Mouse (Mus musculus) midbrain, embryonic 12.5 days (tissue): Measurements from ENCODE around the gene Mob3b. TPM values are rescaled to one million over a fixed set of nuclear protein-coding genes. Genes with fewer than 3 reads are reported as not detected.

Source experiments
- ATAC-seq: fragments of 200-750 bp; cut with Nextera tagmentation; 2 replicates; pipeline ENCODE4 v1.8.0; 2017; ENCODE audit warnings: low read depth, moderate TSS enrichment, moderate library complexity; ENCODE audit not compliant: low FRiP score
- H3K27ac ChIP-seq: fragments of 300-500 bp; sonication (generic); replicated peaks from 2 replicates; pipeline ENCODE4 v1.5.1; 2016; ENCODE audit warnings: mild to moderate bottlenecking
- H3K27me3 ChIP-seq: fragments of 300-500 bp; sonication (generic); 2 replicates; pipeline ENCODE4 v1.6.1; 2016; ENCODE audit warnings: mild to moderate bottlenecking
- H3K36me3 ChIP-seq: fragments of 300-500 bp; sonication (generic); 2 replicates; pipeline ENCODE4 v1.6.1; 2016
- H3K4me1 ChIP-seq: fragments of 300-500 bp; sonication (generic); 2 replicates; pipeline ENCODE4 v1.6.1; 2016
- H3K4me2 ChIP-seq: fragments of 300-500 bp; sonication (generic); replicated peaks from 2 replicates; pipeline ENCODE4 v1.6.1; 2016; ENCODE audit warnings: mild to moderate bottlenecking, moderate library complexity
- H3K4me3 ChIP-seq: fragments of 300-500 bp; sonication (generic); 2 replicates; pipeline ENCODE4 v1.5.1; 2016; ENCODE audit warnings: mild to moderate bottlenecking
- H3K9ac ChIP-seq: fragments of 300-500 bp; sonication (generic); replicated peaks from 2 replicates; pipeline ENCODE4 v1.6.1; 2016; ENCODE audit warnings: mild to moderate bottlenecking, moderate library complexity
- H3K9me3 ChIP-seq: fragments of 300-500 bp; sonication (generic); 2 replicates; pipeline ENCODE4 v1.6.1; 2016; ENCODE audit warnings: mild to moderate bottlenecking
- WGBS: fragments of 180-500 bp; shearing (Covaris S2); methylation state at CpG from one replicate; pipeline ENCODE4 v1.1.7; 2016; 5-methylcytosine and 5-hydroxymethylcytosine counted together
- polyA plus RNA-seq: library from polyadenylated mRNA; unstranded; fragments of >200 nt; fragmentation: Nextera tagmentation; extraction: Ambion mirVana; gene quantifications from 2 replicates; pipeline ENCODE4 v1.2.1, GENCODE M21; 2016

Mob3b gene
- polyA plus RNA-seq, 1 experiment from 2014 or later, result 28.0 TPM

- H3K9ac ChIP-seq, result no peak overlapping the region
- H3K9me3 ChIP-seq, result no peaks in the 10 kb centered on the region
- H3K4me2 ChIP-seq, result no peak overlapping the region
- peaks cover 5% of the 10 kb centered on the region; the same call in 1 of the 2 replicates for H3K27me3 ChIP-seq
- 69% methylated on average over 14 of the region's 14 CpGs for WGBS
- H3K4me1 ChIP-seq, result peaks cover 8% of the 10 kb centered on the region
- no peaks in the 10 kb centered on the region for H3K36me3 ChIP-seq
- ATAC-seq, result no peak
- H3K27ac ChIP-seq, result no peak overlapping the region
- no peak overlapping the region for H3K4me3 ChIP-seq
Observed at GRCm38 (mm10) chr4:35105115-35105773, 52.0 kb downstream of the Mob3b start.

- H3K27ac ChIP-seq, result no peak overlapping the region
- no peak overlapping the region for H3K4me3 ChIP-seq
- 43% methylated on average over 7 of the region's 7 CpGs for WGBS
- peaks cover 18% of the 10 kb centered on the region for H3K4me1 ChIP-seq
- H3K4me2 ChIP-seq, result no peak overlapping the region
- no peaks in the 10 kb centered on the region for H3K36me3 ChIP-seq
- H3K27me3 ChIP-seq, result peaks cover 5% of the 10 kb centered on the region; the same call in 1 of the 2 replicates
- H3K9me3 ChIP-seq, result no peaks in the 10 kb centered on the region
- H3K9ac ChIP-seq, result no peak overlapping the region
- no peak for ATAC-seq
Observed at GRCm38 (mm10) chr4:35101201-35101600, 56.1 kb downstream of the Mob3b start.

GRCm38 (mm10) chr4:35099865-35100780, 57.2 kb downstream of the Mob3b start:
- Histone ChIP-seq H3K27me3 (peaks cover 5% of the 10 kb centered on the region; the same call in 1 of the 2 replicates), H3K4me3 (peak overlapping the region; percentile 33), H3K9me3 (no peaks in the 10 kb centered on the region), H3K4me1 (peaks cover 18% of the 10 kb centered on the region), H3K9ac (no peak overlapping the region; the same call in 1 of the 2 replicates), H3K27ac (peak overlapping the region; percentile 21; the same call in 1 of the 2 replicates), H3K36me3 (no peaks in the 10 kb centered on the region), H3K4me2 (peak overlapping the region; percentile 49)
- ATAC-seq, result peak; percentile 95
- WGBS, result 8% methylated on average over 29 of the region's 29 CpGs

GRCm38 (mm10) chr4:35099210-35099864, 57.9 kb downstream of the Mob3b start:
- Histone ChIP-seq H3K9me3 (no peaks in the 10 kb centered on the region), H3K27me3 (peaks cover 5% of the 10 kb centered on the region; the same call in 1 of the 2 replicates), H3K4me1 (peaks cover 18% of the 10 kb centered on the region), H3K4me2 (peak overlapping the region; percentile 49), H3K27ac (peak overlapping the region; percentile 21; the same call in 1 of the 2 replicates), H3K4me3 (peak overlapping the region; percentile 33), H3K36me3 (no peaks in the 10 kb centered on the region), H3K9ac (no peak overlapping the region)
- 27% methylated on average over 17 of the region's 17 CpGs for WGBS
- peak; percentile 62 for ATAC-seq

DNA sequence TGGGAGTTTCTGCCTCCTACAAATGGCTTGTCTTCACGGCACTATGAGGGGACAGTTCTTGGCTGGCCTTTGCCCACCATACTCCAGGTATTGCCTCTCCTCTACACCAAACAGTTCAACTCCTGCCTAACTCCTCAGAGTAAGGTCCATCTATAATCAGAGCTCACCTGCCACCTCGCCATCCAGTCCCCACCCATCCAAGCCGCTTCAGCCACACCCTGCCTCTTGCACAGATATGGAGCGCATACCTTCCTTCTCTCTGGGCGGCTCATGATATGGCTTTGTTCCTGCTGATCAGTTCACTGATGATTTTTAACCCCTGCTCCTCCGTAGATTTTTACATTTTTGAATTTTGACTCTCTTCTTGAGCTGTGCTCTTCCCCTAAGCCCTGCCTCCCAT, 58.7 kb downstream of the Mob3b start:
- 85% methylated on average over 6 of the region's 6 CpGs for WGBS
- ATAC-seq, result no peak

GRCm38 (mm10) chr4:35096226-35097175, 60.8 kb downstream of the Mob3b start:
- Histone ChIP-seq H3K4me3 (no peak overlapping the region), H3K36me3 (no peaks in the 10 kb centered on the region), H3K4me1 (peaks cover 18% of the 10 kb centered on the region), H3K9ac (no peak overlapping the region), H3K9me3 (no peaks in the 10 kb centered on the region), H3K27ac (no peak overlapping the region), H3K4me2 (no peak overlapping the region), H3K27me3 (peaks cover 5% of the 10 kb centered on the region; the same call in 1 of the 2 replicates)
- ATAC-seq, result no peak
- 87% methylated on average over 28 of the region's 28 CpGs for WGBS

More for the DNA sequence above, 58.7 kb downstream of the Mob3b start:
- Histone ChIP-seq H3K9ac (no peak overlapping the region), H3K4me2 (no peak overlapping the region), H3K27me3 (peaks cover 5% of the 10 kb centered on the region; the same call in 1 of the 2 replicates), H3K36me3 (no peaks in the 10 kb centered on the region), H3K4me1 (peaks cover 18% of the 10 kb centered on the region), H3K27ac (no peak overlapping the region), H3K9me3 (no peaks in the 10 kb centered on the region), H3K4me3 (no peak overlapping the region)

DNA sequence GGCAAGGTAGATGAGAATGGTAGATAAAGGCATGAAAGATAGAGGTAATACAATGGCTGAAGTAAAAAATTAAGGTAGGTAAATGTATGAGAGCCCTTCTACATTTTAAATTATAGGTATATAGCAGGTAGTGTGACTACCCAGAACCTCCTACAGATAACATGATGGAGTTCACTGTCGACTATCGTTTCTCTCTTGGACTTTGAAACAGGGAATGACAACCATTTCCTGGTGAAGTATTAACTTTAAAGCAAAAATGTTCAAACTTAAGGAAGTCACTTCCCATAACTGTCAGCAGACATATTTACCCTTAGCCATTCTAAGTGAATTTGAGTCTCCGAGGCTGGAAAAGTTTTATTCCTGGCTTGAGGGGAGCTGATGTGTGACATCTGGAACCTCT, 64.8 kb downstream of the Mob3b start:
- no peak overlapping the region for H3K4me2 ChIP-seq
- no peaks in the 10 kb centered on the region for H3K27me3 ChIP-seq
- no peaks in the 10 kb centered on the region for H3K9me3 ChIP-seq
- 88% methylated on average over 3 of the region's 3 CpGs for whole genome bisulfite sequencing
- H3K9ac ChIP-seq, result no peak overlapping the region
- no peaks in the 10 kb centered on the region for H3K4me1 ChIP-seq
- no peak overlapping the region for H3K4me3 ChIP-seq
- no peak for ATAC-seq
- no peaks in the 10 kb centered on the region for H3K36me3 ChIP-seq
- H3K27ac ChIP-seq, result no peak overlapping the region

DNA sequence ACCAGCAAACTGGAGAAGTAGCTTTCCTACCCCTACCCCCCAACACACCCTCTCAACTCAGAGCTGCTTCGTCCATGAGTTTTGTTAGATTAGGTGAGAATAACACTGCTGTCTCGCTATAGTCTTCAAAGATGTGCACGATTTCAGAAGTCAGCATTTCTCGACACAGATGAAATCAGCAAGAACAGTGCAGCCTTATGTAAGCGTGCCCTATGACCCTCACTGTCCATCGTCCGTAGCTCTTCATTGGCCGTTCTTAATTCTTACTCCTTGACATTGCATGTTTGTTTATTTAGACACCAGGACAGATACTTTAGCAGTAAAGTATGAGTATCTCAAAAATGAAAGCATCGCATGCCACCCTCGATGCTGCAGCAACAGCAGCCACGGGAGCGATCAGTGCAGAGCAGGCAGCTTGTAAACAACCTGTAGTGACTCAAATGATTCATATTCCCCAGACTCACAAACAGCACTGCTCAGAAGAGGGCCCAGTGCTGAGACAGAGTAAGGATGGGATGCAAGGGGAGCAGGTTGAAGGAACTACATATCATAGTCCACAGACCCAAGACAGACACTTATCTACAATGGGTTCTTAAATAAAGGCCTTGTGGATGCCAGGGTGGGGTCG, 66.0 kb downstream of the Mob3b start:
- Histone ChIP-seq H3K4me1 (no peaks in the 10 kb centered on the region), H3K4me2 (no peak overlapping the region), H3K9me3 (no peaks in the 10 kb centered on the region), H3K27ac (no peak overlapping the region), H3K27me3 (no peaks in the 10 kb centered on the region), H3K4me3 (no peak overlapping the region), H3K36me3 (no peaks in the 10 kb centered on the region), H3K9ac (no peak overlapping the region)
- WGBS, result 87% methylated on average over 13 of the region's 13 CpGs
- no peak for ATAC-seq

- Histone ChIP-seq H3K4me1 (no peaks in the 10 kb centered on the region), H3K36me3 (no peaks in the 10 kb centered on the region), H3K9me3 (no peaks in the 10 kb centered on the region), H3K9ac (no peak overlapping the region), H3K27ac (no peak overlapping the region), H3K4me2 (no peak overlapping the region), H3K27me3 (no peaks in the 10 kb centered on the region), H3K4me3 (no peak overlapping the region)
- no peak for ATAC-seq
- WGBS, result 82% methylated on average over 14 of the region's 14 CpGs
Observed at GRCm38 (mm10) chr4:35089321-35090316, 67.7 kb downstream of the Mob3b start.
